Mouse (Mus musculus): ENCODE data around the gene Tmem38a.

DNA sequence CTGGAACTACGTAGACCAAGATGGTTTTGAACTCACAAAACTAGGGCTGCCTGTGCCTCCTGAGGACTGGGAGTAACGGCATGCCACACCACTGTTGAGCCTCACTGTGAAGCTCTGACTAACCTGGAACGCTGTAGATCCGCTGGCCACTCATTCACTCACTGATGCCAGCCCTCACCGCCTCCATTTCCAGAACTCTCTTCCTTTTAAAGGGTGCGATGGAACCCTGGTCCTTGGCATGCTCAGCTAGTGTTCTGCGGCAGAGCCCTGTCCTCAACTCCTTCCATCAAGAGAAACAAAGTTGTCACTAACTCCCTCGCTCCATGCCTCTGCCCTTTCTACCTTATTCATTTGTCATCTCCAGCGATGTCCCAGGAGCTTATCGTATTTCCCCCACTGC is 17.0 kb downstream of the Tmem38a start:
- no peak for TF ChIP-seq CTCF (IDR thresholded peaks at IDR 0.05; ENCODE audit: low read depth, low read length)
- no peak for TF ChIP-seq GATA1 (IDR thresholded peaks at IDR 0.05; ENCODE audit: borderline replicate concordance, low read length)
- no peak for TF ChIP-seq TAL1 (conservative IDR thresholded peaks at IDR 0.05; ENCODE audit: low read depth, low read length)

Data from G1E (cell line).